Mouse (Mus musculus): ENCODE data around the gene Slc34a3.

Slc34a3 gene

DNA sequence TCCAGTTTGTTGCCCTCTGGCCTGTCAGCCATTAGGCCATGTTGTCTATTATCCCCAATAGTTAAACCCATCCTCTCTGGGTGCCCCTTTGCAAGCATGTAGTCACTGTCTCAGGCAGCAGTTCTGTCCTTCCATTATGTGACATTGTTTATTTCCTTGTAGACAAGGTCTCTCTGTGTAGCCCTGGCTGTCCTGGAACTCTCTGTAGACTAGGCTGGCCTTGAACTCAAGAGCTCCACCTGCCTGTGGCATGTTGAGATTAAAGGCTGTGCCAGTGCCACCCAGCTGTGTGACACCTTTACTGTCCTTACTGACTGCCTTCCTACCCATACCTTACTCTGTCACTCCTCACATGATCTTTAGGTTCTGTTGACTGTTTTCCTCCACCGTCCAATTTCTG lies 18.2 kb upstream of the Slc34a3 start:
- DNase-seq (ENCODE audit: low spot score in 2 of 2): no peak

DNA sequence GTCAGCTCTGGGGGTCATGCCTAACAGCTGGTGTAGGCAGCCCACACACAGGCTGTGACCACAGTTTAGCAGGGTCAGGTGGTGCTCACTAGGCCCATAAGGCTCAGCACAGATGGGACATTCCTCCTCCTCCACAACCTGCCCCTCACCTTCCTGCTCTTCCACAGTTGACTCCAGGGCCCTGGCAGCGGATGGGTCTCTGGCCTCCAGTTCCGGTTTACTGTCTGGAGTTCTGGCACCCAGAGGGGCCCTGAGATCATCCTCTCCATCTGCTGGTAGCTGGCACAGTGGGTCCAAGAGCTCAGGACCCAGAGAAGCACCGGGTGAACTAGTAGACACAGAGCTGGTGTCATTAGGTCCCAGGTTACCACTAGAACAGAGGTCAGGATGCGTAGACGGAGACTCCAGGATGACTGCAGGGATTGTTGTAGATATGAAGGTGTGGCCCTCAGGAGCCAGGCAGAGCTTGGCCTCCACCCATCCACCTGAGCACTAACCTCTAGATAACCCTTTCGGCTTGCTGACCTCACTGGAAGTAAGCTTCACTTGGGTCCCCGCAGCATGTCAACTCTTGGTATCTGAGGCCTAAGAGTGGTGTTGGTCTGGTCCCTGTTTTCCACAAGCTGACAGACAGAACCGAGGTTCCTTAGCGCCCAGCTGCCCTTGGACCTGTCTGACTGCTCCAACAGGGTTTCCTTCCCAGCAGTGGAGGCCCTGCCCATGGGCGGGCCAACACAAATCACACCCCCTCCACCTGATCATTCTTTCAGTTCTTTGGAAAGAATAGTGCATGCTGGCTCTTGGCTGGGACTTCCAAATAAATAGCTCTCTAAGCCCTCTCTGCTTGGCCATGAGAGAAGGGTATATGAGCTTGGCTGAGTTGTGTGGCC lies 12.3 kb upstream of the Slc34a3 start, which contains the start of gene AL732309.1:
Gene AL732309.1, minus strand, starts transcription at position 681 of the 890 bp plus-strand sequence.
- DNase-seq (ENCODE audit: low spot score in 2 of 2): peak in 1 of 2 experiments; percentile 52

DNA sequence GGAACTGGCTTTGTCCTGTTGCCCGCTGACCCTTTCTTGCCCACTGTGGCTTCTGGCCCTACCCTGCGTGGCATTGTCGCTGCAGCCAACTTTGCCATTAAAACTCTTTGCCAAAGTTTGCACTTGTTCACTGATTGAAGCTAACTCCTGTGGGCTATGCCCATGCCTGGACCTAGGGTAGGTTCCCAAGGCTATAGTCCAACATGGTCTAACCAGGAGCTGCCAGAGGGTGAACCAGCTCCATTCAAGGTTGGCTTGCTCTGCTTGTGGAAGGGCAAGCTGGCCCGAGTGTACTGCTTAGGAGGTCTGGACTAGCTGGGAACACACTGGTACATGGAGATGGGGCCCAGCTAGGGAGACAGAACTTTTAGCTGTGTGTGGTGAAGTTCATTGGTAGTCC lies 10.0 kb upstream of the Slc34a3 start:
- no peak for DNase-seq (ENCODE audit: low spot score in 2 of 2)

DNA sequence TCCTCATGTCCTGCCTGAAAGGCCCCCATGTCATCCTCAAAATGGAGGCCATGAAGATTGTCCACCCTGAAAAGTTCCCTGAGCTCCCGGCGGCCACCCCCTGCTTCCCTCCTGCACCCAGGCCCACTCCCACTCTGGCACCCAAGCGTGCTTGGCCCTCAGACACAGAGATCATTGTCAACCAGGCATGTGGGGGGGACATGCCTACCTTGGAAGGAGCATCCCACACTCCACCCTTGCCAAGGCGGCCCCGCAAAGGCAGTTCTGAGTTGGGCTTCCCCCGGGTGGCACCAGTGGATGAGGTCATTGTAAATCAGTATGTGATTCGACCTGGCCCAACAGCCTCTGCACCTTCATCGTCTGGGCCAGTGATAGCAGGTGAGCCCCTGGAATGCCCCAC lies 9.2 kb upstream of the Slc34a3 start:
- no peak for DNase-seq (ENCODE audit: low spot score in 2 of 2)

DNA sequence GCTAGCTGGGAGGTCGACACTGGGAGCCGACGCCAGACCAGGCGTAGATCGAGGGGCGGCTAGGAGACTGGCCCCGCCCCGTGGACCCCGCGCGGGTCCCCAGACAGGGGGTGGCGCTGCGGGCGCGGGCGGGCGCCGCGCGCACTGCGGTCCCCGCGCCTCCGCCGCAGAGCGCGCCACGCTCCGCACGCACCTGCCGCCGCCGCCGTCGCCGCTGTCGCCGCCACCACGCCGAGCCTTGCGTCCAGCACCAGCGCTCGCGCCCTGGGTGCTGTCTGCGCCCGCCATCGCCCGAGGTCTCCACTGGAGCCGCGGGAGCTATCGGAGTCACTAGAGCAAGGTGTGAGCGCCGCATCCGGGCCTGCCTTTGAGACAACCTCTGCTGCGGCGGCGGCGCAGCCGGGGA lies 7.9 kb upstream of the Slc34a3 start, which contains the start of the genes Rnf208 and Cysrt1:
Gene Rnf208, plus strand, starts transcription at position 155 of the 406 bp plus-strand sequence.
Gene Cysrt1, minus strand, starts transcription at position 352 of the 406 bp plus-strand sequence.
- DNase-seq (ENCODE audit: low spot score in 2 of 2): no peak

DNA sequence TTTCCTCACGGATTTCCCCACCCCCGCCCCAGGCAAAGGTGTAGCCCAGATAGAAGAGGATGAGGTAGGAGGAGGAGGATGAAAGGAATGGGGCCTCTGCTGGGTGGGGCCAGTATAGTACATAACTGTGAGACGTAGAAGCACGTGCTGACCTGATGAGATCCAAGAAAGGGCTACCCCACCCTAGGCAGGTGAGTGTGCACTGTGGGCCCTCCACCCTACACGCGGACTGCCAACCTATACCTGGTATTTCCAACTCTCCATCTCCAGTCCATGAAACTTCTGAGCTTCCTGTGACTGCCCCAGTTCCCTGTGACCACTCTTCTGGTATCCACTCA lies 7.2 kb upstream of the Slc34a3 start:
- no peak for DNase-seq (ENCODE audit: low spot score in 2 of 2)

DNA sequence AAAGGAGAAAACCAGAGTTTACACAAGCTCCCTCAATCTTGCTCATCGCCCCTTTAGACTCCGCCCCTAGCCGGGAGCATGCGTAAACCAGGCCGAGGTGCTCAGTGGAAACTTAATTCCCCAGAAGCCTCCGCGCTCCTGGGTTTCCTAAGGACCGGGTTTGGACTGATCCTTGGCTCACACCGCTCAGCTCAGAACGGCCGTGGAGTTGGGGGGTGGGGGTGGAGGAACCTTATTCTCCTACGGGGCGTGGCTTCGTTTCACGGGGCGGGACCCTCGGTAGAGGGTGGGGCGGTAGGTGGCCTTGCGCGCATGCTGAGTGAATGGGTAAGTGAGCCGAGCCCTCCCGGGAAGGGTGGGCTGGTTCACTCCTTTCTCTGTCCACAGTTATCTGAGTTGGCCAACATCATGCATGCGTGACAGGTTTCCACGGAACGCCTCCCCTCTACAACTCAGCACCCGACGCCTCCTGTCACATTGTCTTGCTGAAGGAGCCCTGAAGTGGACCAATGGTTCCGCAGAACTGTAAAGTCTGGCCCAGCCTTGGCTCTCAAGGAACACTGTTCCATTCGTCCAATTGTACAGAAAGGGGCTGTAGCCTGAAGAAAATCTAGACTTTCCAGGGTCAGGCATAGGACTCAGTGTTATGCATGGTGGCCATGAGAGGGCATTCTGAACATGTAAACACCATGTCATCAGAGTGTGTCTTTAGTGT lies 6.7 kb upstream of the Slc34a3 start:
- peak in 1 of 2 experiments; percentile 59 for DNase-seq (ENCODE audit: low spot score in 2 of 2)

DNA sequence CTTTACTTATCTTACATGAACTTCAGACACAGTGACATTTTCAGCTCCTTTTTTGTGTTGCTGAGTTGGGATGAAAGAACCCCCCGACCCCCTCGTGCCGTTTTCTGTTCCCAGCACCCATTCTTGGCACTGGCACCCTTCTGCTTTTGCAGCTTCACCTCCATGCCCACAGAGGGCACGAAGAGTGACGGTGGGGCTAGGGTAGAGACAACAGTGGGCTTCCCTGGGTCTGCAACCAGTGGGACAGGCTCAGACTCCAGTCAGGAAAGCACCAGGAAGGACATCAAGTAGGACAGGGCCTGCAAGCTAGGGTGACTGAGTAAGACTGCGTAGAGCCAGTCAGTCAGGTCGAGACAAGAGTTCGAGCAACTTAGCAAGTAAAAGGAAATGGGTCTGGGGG lies 6.1 kb upstream of the Slc34a3 start:
- DNase-seq (ENCODE audit: low spot score in 2 of 2): no peak

DNA sequence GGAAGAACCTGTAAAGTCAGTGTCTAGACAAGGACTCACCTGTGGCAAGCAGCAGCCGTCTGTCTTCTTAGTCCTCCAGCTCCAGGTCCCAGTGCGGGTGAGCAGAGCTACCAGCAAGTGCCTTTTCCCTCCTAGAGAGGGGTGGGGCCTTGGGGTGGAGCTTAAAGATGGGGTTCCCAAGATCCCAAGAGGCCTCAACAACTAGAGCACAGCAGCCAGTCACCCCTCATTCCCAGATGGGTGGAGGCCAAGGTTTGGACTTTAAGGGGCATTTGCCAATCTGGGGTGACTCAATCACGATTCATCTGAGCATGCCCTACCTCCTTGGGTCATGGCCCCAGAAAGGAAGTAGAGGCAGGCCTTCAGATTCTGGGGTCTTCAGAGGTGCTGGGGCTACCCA lies 5.6 kb upstream of the Slc34a3 start:
- DNase-seq (ENCODE audit: low spot score in 2 of 2): no peak

DNA sequence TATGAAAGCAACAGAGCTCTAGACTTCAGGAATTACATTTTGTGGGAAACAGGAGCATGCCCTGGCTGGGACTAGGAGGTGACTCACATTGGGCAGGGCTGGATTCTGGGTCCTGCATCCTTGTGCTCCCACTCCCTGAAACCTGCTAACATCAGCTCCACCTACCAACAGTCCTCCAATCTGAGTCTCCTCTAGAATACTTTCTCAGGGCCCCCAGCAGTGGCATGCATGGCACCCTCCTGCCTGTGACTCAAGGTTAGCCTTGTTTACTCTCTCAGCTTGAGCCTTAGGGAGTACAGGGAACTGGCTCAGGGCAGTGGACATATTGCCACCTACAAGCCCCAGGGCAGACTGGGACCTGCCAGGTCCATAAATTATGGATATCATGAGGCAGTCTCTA lies 3.9 kb upstream of the Slc34a3 start:
- no peak for DNase-seq (ENCODE audit: low spot score in 2 of 2)

DNA sequence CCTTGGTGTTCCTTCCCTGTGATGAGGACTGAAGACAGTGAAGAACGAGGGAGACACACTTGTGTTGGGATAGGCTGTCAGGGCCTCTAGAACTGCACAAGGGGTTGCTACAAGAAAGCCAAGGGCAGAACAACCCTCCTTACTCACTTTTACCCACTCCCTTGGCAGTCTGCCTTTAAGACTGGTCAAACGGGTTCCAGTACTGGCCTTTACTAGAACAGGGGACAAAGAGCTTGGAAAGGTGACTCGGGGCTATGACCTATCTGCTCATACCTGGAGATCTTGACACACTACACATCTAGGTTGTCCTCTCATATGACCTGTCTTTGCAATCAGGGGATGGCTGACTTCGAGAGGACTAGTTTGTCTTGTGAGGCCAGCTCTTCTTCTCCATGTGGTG lies 3.4 kb upstream of the Slc34a3 start:
- DNase-seq (ENCODE audit: low spot score in 2 of 2): peak; percentile 64 to 75

DNA sequence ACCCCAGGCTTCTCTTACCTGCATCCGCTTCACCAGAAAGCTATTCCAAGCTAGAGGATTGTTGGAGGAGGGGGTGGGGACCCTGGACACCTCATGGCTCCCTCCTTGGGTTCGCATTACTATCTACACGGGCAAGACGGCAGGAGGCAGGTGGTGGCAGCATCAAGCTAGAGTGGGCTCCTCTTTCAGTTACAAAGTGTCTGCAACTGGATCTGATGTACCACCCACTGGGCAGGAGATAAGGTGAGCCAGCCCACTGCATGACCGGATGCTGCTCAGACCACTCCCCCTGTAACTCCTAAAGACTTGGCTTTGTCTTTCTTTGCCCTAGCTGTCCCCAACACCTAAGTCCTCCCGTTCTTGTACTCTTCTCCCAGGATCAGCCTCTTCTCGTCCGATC lies 2.5 kb upstream of the Slc34a3 start, which contains the start of gene Rnf224:
Gene Rnf224, minus strand, starts transcription at position 174 of the 400 bp plus-strand sequence.
- no peak for DNase-seq (ENCODE audit: low spot score in 2 of 2)

DNA sequence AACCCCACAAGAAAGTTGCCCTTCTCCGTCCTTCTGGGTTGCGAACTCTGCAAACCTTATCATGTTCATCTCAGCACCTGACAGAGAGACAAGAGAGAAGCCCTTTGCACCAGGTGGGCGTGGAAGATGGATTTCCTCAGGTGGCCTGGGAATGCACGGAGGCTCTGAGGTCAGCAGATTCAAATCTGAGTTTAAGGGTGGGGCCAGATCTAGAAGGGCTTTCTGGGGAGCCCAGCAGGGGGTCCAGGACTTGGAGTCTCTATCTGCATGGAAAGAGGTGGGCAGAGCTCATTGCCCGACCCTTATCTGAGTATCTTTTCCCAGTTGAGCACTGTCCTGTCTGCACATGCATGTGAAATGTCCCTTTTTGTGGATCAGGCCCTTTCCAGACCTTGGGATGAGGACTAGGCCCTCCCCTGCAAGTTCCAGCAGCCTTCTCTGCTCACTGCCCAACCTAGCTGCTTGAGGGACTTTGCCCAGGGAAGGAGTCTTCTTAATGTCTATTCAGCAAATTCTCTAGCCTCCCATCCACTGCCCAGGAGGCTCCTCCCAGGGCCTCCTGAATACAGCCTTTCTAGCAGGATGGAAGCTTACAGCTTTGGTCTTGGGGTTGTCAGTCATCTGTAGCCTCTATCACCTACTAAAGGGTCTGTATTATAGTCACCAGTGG lies 522 bp upstream of the Slc34a3 start:
- DNase-seq (ENCODE audit: low spot score in 2 of 2): no peak

DNA sequence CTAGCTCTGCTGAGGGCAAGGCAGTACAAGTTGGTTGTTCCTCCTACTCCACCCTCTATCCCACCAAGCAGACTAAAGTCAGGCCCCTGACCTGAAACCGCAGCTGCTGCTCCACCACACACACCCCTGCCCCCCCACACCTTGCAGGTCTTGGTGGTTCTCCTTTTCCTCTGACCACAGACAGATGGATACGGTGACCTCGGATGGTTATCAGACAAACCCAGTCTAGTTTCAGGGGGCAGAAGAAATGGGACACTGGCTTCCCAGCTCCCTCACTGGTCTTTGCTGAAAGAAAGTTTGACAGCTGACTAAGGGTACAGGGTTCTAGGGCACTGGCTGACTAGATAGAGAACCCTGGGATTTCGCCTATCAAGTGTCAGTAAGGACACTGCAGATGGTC lies 743 bp downstream of the Slc34a3 start:
- DNase-seq (ENCODE audit: low spot score in 2 of 2): no peak

DNA sequence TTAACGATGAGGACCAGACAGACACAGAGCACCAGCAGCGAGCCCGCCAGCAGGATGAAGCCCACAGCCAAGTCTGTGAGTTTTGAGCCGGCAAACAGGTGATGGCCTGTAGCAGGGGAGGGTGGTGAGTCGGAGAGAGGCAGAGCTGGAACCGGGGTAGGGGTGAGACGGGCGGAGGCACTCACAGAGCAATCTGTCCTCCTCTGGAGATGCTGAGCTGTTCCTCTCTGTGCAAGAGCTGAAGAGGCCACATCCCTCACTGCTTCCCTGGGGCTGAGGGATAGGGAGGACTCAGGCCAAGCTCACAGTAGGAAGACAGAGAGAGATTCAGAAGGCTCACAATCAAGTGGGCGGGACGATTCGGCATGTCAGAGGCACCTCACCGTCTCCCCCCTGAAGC lies 3.1 kb downstream of the Slc34a3 start:
- DNase-seq (ENCODE audit: low spot score in 2 of 2): no peak

DNA sequence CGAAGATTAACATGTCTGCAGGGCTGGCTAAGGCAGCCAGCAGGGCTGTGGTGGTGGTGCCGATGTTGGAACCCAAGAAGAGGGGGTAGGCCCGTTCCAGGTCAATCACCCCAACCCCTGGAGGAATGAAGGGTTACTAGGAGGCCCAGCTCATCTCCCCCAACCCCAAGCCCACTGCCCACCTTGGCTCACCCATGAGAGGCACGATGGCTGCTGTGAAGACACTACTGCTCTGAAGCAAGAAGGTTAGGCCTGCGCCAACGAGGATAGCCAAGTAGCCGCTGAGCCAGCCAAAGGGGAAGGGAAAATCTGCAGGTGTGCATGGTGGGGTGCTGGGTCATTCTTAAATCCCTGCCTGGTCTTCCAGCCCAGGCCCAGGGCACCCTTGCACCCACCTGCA lies 3.6 kb downstream of the Slc34a3 start:
- no peak for DNase-seq (ENCODE audit: low spot score in 2 of 2)

DNA sequence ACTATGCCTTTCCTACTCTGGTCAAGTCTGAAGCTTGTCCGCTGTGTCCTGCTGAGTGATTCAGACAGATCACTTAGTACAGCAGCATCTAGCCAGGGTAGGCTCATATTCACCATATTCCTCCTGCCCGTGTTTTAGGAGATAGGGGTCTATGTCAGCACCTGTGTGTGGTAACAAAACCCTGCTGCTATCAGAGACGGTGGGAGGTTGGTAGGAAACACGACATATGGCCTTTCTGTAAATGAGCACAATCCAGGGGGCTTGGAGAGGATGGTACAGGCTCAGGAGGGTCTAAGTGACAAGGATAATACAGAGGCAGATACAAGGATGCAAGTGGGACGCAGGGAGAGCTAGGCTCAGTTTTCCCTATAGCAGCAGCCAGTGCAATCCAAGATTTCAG lies 4.6 kb downstream of the Slc34a3 start:
- DNase-seq (ENCODE audit: low spot score in 2 of 2): no peak

DNA sequence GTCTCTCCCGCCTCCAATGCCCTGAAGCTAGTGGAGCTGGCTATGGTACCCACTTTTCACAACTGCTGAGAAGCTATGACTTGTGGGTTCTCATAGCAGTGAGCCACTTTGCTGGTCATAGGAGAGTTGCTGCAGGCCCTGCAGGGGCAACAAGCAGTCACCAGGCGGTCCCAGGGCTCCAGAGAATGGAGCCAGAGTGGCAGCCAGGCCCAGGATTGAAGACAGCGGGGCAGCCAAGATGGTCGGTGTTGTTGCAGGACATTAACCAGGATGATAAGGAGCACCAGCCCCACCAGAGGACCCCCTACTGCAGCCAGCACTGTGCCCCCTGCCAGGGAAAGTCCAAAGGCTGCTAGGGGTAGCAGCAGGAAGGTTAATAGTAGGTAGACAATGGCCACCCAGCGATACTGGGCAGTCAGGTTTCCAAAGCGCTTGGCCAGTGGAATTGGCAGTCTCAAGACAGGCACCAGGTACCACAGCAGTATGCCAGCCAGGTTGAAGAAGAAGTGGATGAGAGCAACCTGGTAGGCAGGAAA lies 5.1 kb downstream of the Slc34a3 start:
- DNase-seq (ENCODE audit: low spot score in 2 of 2): no peak

DNA sequence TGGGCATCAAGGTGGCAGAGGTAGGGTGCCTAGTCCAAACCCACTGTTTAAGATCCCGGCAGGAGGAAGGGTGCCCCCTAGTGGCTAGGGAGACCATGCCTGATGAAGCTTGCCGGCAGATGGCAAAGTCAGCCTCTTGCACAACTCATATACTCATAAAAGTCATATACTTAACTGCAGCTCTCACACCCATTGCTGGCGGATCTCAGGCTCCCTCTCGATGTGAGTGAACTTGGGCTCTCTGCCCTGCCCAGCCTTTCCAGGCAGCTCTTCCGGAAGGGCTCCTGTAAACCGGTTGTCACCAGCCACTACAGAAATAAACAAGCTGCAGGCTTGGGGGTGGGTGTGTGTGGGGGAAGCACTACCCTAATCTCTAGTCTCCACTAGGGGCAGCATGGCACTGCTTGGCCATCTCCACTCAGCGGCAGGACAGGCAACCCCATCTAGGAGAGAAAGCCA lies 5.7 kb downstream of the Slc34a3 start:
- peak; percentile 73 to 86 for DNase-seq (ENCODE audit: low spot score in 2 of 2)

DNA sequence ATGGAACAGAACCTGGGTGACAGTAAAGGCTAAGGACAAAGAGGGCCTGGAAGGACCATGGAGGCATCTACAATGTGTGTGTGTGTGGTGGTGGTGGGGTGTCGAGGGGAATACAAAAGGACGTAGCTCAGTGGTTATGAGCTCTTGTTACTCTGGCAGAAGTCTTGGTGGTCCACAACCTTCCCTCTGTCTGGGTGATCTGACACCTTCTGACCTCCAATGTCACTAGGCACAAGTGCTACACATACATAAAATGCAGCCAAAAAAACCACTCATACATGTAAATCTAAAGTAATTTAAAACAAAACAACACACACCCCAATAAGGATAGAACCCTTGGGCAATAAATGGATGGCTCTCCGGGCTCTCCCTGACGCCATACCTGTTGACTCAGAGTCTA lies 6.8 kb downstream of the Slc34a3 start:
- DNase-seq (ENCODE audit: low spot score in 2 of 2): no peak

DNA sequence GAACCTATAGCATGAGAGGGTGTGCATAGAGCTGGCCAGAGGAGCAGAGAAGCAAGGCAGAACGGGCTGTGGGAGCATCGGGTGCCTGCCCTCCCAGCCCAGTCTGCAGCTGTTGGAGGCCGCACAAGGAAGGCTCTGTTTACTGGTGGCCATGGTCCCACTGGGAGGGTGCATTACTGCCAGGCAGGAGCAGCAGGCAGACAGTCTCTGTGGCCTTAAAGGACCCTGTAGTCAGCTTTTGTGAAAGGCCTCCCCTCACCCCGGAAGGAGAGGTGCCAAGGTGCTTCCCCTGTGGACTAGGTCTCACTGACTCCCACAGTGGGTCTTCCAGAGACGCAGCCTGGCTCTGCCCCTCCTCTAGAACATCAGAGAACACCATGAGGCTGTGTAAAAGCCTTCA lies 7.3 kb downstream of the Slc34a3 start:
- DNase-seq (ENCODE audit: low spot score in 2 of 2): no peak

DNA sequence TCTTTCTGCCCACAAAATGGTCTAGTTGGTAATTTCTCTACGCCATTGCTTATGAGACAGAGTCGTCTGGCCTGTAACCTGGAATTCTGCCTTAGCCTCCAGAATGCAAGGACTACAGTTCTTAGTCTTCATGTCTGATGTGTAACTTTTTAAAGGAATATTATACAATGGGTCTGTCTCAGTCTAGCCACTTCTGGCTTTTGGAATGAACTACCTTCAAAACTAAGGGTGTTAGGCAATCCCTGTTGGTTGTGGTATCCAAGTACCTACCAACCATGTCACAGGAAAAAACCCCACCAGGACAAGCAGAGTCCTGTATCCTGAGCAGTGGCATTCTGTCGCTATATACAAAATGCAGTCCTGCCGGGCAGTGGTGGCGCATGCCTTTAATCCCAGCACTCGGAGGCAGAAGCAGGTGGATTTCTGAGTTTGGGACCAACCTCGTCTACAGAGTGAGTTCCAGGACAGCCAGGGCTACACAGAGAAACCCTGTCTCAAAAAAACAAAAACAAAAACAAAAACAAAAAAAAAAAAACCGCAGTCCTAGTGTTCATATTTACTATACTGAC lies 8.3 kb downstream of the Slc34a3 start:
- no peak for DNase-seq (ENCODE audit: low spot score in 2 of 2)

Data from urinary bladder, adult 18-20 months (tissue).